In the genomic region with DNA sequence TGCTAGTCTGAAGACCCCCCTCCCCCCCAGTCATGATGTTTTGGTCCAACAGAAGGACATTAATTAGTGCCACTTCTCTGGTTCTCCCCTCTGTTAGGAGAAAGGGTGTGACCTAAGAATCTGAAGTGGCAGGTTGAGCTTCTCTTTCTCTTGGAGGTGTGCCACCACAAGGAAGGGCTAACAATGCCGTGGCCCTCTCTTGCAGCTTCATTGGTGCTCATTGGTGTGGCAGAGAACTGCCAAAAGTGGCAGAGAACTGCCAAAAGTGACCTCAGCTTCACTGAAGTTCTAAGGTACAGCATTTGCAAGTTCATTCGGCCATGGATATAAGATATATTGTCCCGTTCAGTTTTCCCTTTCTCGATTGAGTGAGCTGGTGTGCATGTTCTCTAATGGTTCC, we compare ENCODE assay signal across 21 mouse cellular contexts.
DNase-seq lines count a peak whose midpoint lies in the region; ATAC-seq and TF ChIP-seq lines count a peak whose summit lies in the region.
"Had no signal": no experiment of that assay in that cellular context is flagged by ENCODE, and none has a peak within 500 bp of the region (broad histone marks: within the 10 kb centered on the region; RNA-seq: fewer than 3 reads in every experiment).

No protein-coding gene starts in this region.

- no peak overlapping the region for H3K27ac ChIP-seq in forebrain, embryonic 13.5 days
- no peak overlapping the region for H3K27ac ChIP-seq in forebrain, embryonic 15.5 days (replicated peaks)
- H3K27ac ChIP-seq in hindbrain, postnatal 0 days, result no peak overlapping the region
- H3K27ac ChIP-seq in hindbrain, embryonic 14.5 days, result no peak overlapping the region
- H3K27ac ChIP-seq: embryonic facial prominence, embryonic 13.5 days; heart, embryonic 15.5 days; hindbrain, embryonic 13.5 days had no signal

- no peaks in the 10 kb centered on the region for H3K36me3 ChIP-seq in forebrain, embryonic 13.5 days (ENCODE audit: poor library complexity, severe bottlenecking)
- no peaks in the 10 kb centered on the region for H3K36me3 ChIP-seq in forebrain, embryonic 15.5 days
- H3K36me3 ChIP-seq in hindbrain, postnatal 0 days (ENCODE audit: insufficient read depth, low read length), result no peaks in the 10 kb centered on the region
- H3K36me3 ChIP-seq in hindbrain, embryonic 14.5 days (replicated peaks; ENCODE audit: control insufficient read depth, insufficient read depth), result no peaks in the 10 kb centered on the region
- H3K36me3 ChIP-seq: embryonic facial prominence, embryonic 13.5 days; heart, embryonic 15.5 days; hindbrain, embryonic 13.5 days had no signal

- H3K9ac ChIP-seq in forebrain, embryonic 13.5 days, result no peak overlapping the region
- no peak overlapping the region for H3K9ac ChIP-seq in forebrain, embryonic 15.5 days (replicated peaks)
- H3K9ac ChIP-seq in hindbrain, postnatal 0 days (replicated peaks; ENCODE audit: low read length), result no peak overlapping the region
- no peak overlapping the region for H3K9ac ChIP-seq in hindbrain, embryonic 14.5 days
- H3K9ac ChIP-seq: embryonic facial prominence, embryonic 13.5 days; heart, embryonic 15.5 days; hindbrain, embryonic 13.5 days had no signal

- H3K4me1 ChIP-seq in forebrain, embryonic 13.5 days, result peaks cover 11% of the 10 kb centered on the region
- peaks cover 14% of the 10 kb centered on the region for H3K4me1 ChIP-seq in forebrain, embryonic 15.5 days
- 0 out of 2 replicates have a peak, but pooled peaks cover 5% of the 10 kb centered on the region for H3K4me1 ChIP-seq in hindbrain, postnatal 0 days (ENCODE audit: insufficient read depth, low read length)
- H3K4me1 ChIP-seq in hindbrain, embryonic 14.5 days (replicated peaks; ENCODE audit: control insufficient read depth, insufficient read depth, low read length), result 0 out of 2 replicates have a peak, but pooled peaks cover 3% of the 10 kb centered on the region
- H3K4me1 ChIP-seq: heart, embryonic 15.5 days; hindbrain, embryonic 13.5 days had no signal

- TF ChIP-seq CTCF in hindbrain, postnatal 0 days (IDR thresholded peaks at IDR 0.05; ENCODE audit: low read depth), result no peak
- TF ChIP-seq CTCF in brain, embryonic 14.5 days (IDR thresholded peaks at IDR 0.05; ENCODE audit: borderline replicate concordance, extremely low read depth, insufficient read depth, insufficient read length), result no peak

- no peak overlapping the region for H3K4me2 ChIP-seq in forebrain, embryonic 13.5 days
- H3K4me2 ChIP-seq in forebrain, embryonic 15.5 days (replicated peaks), result no peak overlapping the region
- no peak overlapping the region for H3K4me2 ChIP-seq in hindbrain, postnatal 0 days (ENCODE audit: low read depth, low read length)
- no peak overlapping the region for H3K4me2 ChIP-seq in hindbrain, embryonic 14.5 days (replicated peaks)
- H3K4me2 ChIP-seq: embryonic facial prominence, embryonic 13.5 days; heart, embryonic 11.5 days; heart, embryonic 15.5 days; hindbrain, embryonic 13.5 days had no signal

- no peaks in the 10 kb centered on the region for H3K27me3 ChIP-seq in forebrain, embryonic 13.5 days
- no peaks in the 10 kb centered on the region for H3K27me3 ChIP-seq in forebrain, embryonic 15.5 days
- H3K27me3 ChIP-seq in hindbrain, postnatal 0 days (ENCODE audit: insufficient read depth, low read length), result no peaks in the 10 kb centered on the region
- no peaks in the 10 kb centered on the region for H3K27me3 ChIP-seq in hindbrain, embryonic 14.5 days (ENCODE audit: control insufficient read depth, insufficient read depth, low read length)
- H3K27me3 ChIP-seq: CH12.LX; embryonic facial prominence, embryonic 13.5 days; heart, embryonic 15.5 days; hindbrain, embryonic 13.5 days had no signal

- peak; percentile 23 for ATAC-seq in forebrain, embryonic 13.5 days
- no peak; the same call in 1 of the 2 replicates for ATAC-seq in forebrain, embryonic 15.5 days (replicated peaks)
- no peak for ATAC-seq in hindbrain, postnatal 0 days
- ATAC-seq in hindbrain, embryonic 14.5 days (ENCODE audit: low FRiP score), result no peak
- ATAC-seq: activated CD4-positive, CD25-positive, alpha-beta regulatory T cell, adult 4 months; intestine, embryonic 16.5 days; Patski had no signal

- intact Hi-C loops in left cerebral cortex, postnatal 14 days (cut with DNase I), result no loop called here

- no peak for TF ChIP-seq POLR2A in brain, embryonic 14.5 days (IDR thresholded peaks at IDR 0.05; ENCODE audit: borderline replicate concordance, extremely low read depth, insufficient read depth, insufficient read length, poor library complexity, severe bottlenecking)

- 62% methylated on average over 4 of the region's 4 CpGs for WGBS in forebrain, embryonic 13.5 days
- WGBS in forebrain, embryonic 15.5 days, result 48% methylated on average over 4 of the region's 4 CpGs
- WGBS in hindbrain, postnatal 0 days, result 70% methylated on average over 4 of the region's 4 CpGs
- WGBS in hindbrain, embryonic 14.5 days, result 81% methylated on average over 4 of the region's 4 CpGs

- H3K4me3 ChIP-seq in forebrain, embryonic 13.5 days, result no peak overlapping the region
- H3K4me3 ChIP-seq in forebrain, embryonic 15.5 days, result no peak overlapping the region
- no peak overlapping the region for H3K4me3 ChIP-seq in hindbrain, postnatal 0 days (ENCODE audit: low read length)
- no peak overlapping the region for H3K4me3 ChIP-seq in hindbrain, embryonic 14.5 days (replicated peaks; ENCODE audit: low read length)
- H3K4me3 ChIP-seq: embryonic facial prominence, embryonic 13.5 days; heart, embryonic 15.5 days; hindbrain, embryonic 13.5 days had no signal

- DNase-seq in hindbrain, postnatal 0 days (ENCODE audit: low spot score), result peak; percentile 1
- DNase-seq in hindbrain, embryonic 14.5 days (ENCODE audit: low spot score), result no peak
- peak; percentile 86 for DNase-seq in brain, embryonic 14.5 days (ENCODE audit: low read depth)
- DNase-seq in lung, postnatal 10 days, result peak; percentile 7
- DNase-seq in left cerebral cortex, postnatal 14 days (ENCODE audit: low spot score in 2 of 2), result no peak
- DNase-seq: adrenal gland, postnatal 14 days; cerebellum, adult 2 months; cerebellum, postnatal 36 days; gastrocnemius, postnatal 10 days; heart, adult 18-20 months; heart, postnatal 14 days had no signal

- H3K9me3 ChIP-seq in forebrain, embryonic 13.5 days (replicated peaks), result no peaks in the 10 kb centered on the region
- H3K9me3 ChIP-seq in forebrain, embryonic 15.5 days, result no peaks in the 10 kb centered on the region
- no peaks in the 10 kb centered on the region for H3K9me3 ChIP-seq in hindbrain, postnatal 0 days (ENCODE audit: low read length)
- no peaks in the 10 kb centered on the region for H3K9me3 ChIP-seq in hindbrain, embryonic 14.5 days (ENCODE audit: control insufficient read depth, low read length)
- H3K9me3 ChIP-seq: embryonic facial prominence, embryonic 13.5 days; heart, embryonic 15.5 days; hindbrain, embryonic 13.5 days had no signal

Comparison
In these comparisons a context has a peak if more than half of its experiments do, and no peak if none do; other contexts are left out.
1. DNase-seq: peak in hindbrain, postnatal 0 days (single experiment), brain, embryonic 14.5 days (single experiment) and lung, postnatal 10 days (single experiment); none in hindbrain, embryonic 14.5 days (single experiment) and left cerebral cortex, postnatal 14 days (0 of 2).